ENCODE assay signal across 29 mouse cellular contexts in genomic region chr9:89616946-89617345, GRCm38 (mm10). TPM values are rescaled to one million over a fixed set of nuclear protein-coding genes. Genes with fewer than 3 reads are reported as not detected.
DNase-seq lines count a peak whose midpoint lies in the region; ATAC-seq lines count a peak whose summit lies in the region.
"Had no signal": no experiment of that assay in that cellular context is flagged by ENCODE, and none has a peak within 500 bp of the region (broad histone marks: within the 10 kb centered on the region; RNA-seq: fewer than 3 reads in every experiment).

No protein-coding gene starts in this region.

- peaks cover 18% of the 10 kb centered on the region for H3K27me3 ChIP-seq in intestine, embryonic 14.5 days (replicated peaks; ENCODE audit: control insufficient read depth, insufficient read depth, low read length)
- H3K27me3 ChIP-seq in intestine, embryonic 16.5 days (replicated peaks; ENCODE audit: control insufficient read depth, insufficient read depth, low read length), result no peaks in the 10 kb centered on the region; the same call in 1 of the 2 replicates
- peaks cover 9% of the 10 kb centered on the region for H3K27me3 ChIP-seq in midbrain, embryonic 14.5 days (ENCODE audit: control insufficient read depth, insufficient read depth, low read length)
- no peaks in the 10 kb centered on the region for H3K27me3 ChIP-seq in midbrain, embryonic 16.5 days (ENCODE audit: control insufficient read depth, insufficient read depth, low read depth, low read length)
- H3K27me3 ChIP-seq: CH12.LX; hindbrain, embryonic 15.5 days had no signal

- no peaks in the 10 kb centered on the region for H3K4me1 ChIP-seq in intestine, embryonic 14.5 days (replicated peaks; ENCODE audit: control insufficient read depth, insufficient read depth, low read length)
- no peaks in the 10 kb centered on the region for H3K4me1 ChIP-seq in intestine, embryonic 16.5 days (ENCODE audit: control insufficient read depth, insufficient read depth, low read length)
- H3K4me1 ChIP-seq in midbrain, embryonic 14.5 days (ENCODE audit: control insufficient read depth, insufficient read depth, low read length), result peaks cover 5% of the 10 kb centered on the region; the same call in 1 of the 2 replicates
- H3K4me1 ChIP-seq in midbrain, embryonic 16.5 days (ENCODE audit: control insufficient read depth, insufficient read depth, low read length), result no peaks in the 10 kb centered on the region; the same call in 1 of the 2 replicates
- H3K4me1 ChIP-seq: heart, embryonic 12.5 days; heart, embryonic 15.5 days; intestine, embryonic 15.5 days had no signal

- H3K36me3 ChIP-seq in intestine, embryonic 14.5 days (ENCODE audit: control insufficient read depth, insufficient read depth, low read length), result no peaks in the 10 kb centered on the region
- H3K36me3 ChIP-seq in intestine, embryonic 16.5 days (ENCODE audit: control insufficient read depth, insufficient read depth, low read length), result no peaks in the 10 kb centered on the region
- no peaks in the 10 kb centered on the region for H3K36me3 ChIP-seq in midbrain, embryonic 14.5 days (ENCODE audit: control insufficient read depth, insufficient read depth, low read length)
- H3K36me3 ChIP-seq in midbrain, embryonic 16.5 days (ENCODE audit: control insufficient read depth, insufficient read depth, low read length), result no peaks in the 10 kb centered on the region
- H3K36me3 ChIP-seq: embryonic facial prominence, embryonic 15.5 days; G1E; heart, embryonic 12.5 days; heart, embryonic 15.5 days; hindbrain, embryonic 15.5 days; intestine, embryonic 15.5 days had no signal

- no peak overlapping the region for H3K27ac ChIP-seq in intestine, embryonic 14.5 days (ENCODE audit: low read depth)
- no peak overlapping the region for H3K27ac ChIP-seq in intestine, embryonic 16.5 days (ENCODE audit: low read length)
- H3K27ac ChIP-seq in midbrain, embryonic 14.5 days (replicated peaks; ENCODE audit: low read depth, low read length), result no peak overlapping the region
- no peak overlapping the region for H3K27ac ChIP-seq in midbrain, embryonic 16.5 days (ENCODE audit: low read length)
- H3K27ac ChIP-seq: embryonic facial prominence, embryonic 15.5 days; gastrocnemius, adult 2 months; heart, embryonic 15.5 days; hindbrain, embryonic 15.5 days; intestine, embryonic 15.5 days had no signal

- H3K4me2 ChIP-seq in intestine, embryonic 14.5 days (ENCODE audit: low read length), result no peak overlapping the region
- H3K4me2 ChIP-seq in intestine, embryonic 16.5 days (ENCODE audit: low read depth, low read length), result no peak overlapping the region
- no peak overlapping the region for H3K4me2 ChIP-seq in midbrain, embryonic 14.5 days (ENCODE audit: low read length)
- no peak overlapping the region for H3K4me2 ChIP-seq in midbrain, embryonic 16.5 days (ENCODE audit: low read length)
- H3K4me2 ChIP-seq: embryonic facial prominence, embryonic 15.5 days; heart, embryonic 12.5 days; heart, embryonic 15.5 days; hindbrain, embryonic 15.5 days; intestine, embryonic 15.5 days had no signal

- H3K9ac ChIP-seq in intestine, embryonic 14.5 days (ENCODE audit: low read length), result no peak overlapping the region
- no peak overlapping the region for H3K9ac ChIP-seq in intestine, embryonic 16.5 days (ENCODE audit: low read depth, low read length)
- no peak overlapping the region for H3K9ac ChIP-seq in midbrain, embryonic 14.5 days (replicated peaks; ENCODE audit: low read length)
- H3K9ac ChIP-seq in midbrain, embryonic 16.5 days (ENCODE audit: low read depth, low read length), result no peak overlapping the region
- H3K9ac ChIP-seq: embryonic facial prominence, embryonic 15.5 days; forebrain, postnatal 0 days; heart, embryonic 12.5 days; heart, embryonic 15.5 days; hindbrain, embryonic 15.5 days; intestine, embryonic 15.5 days had no signal

- no peaks in the 10 kb centered on the region for H3K9me3 ChIP-seq in intestine, embryonic 14.5 days (ENCODE audit: control insufficient read depth, low read length)
- H3K9me3 ChIP-seq in intestine, embryonic 16.5 days (ENCODE audit: control insufficient read depth, low read length), result no peaks in the 10 kb centered on the region
- H3K9me3 ChIP-seq in midbrain, embryonic 14.5 days (ENCODE audit: control insufficient read depth, low read length), result no peaks in the 10 kb centered on the region
- H3K9me3 ChIP-seq in midbrain, embryonic 16.5 days (replicated peaks; ENCODE audit: control insufficient read depth, low read length, poor library complexity, severe bottlenecking), result no peaks in the 10 kb centered on the region
- H3K9me3 ChIP-seq: embryonic facial prominence, embryonic 15.5 days; heart, embryonic 12.5 days; heart, embryonic 15.5 days; hindbrain, embryonic 15.5 days; intestine, embryonic 15.5 days had no signal

- H3K4me3 ChIP-seq in intestine, embryonic 14.5 days (ENCODE audit: low read depth, low read length), result no peak overlapping the region
- no peak overlapping the region for H3K4me3 ChIP-seq in intestine, embryonic 16.5 days (ENCODE audit: low read length)
- no peak overlapping the region for H3K4me3 ChIP-seq in midbrain, embryonic 14.5 days (replicated peaks; ENCODE audit: low read depth, low read length)
- no peak overlapping the region for H3K4me3 ChIP-seq in midbrain, embryonic 16.5 days (ENCODE audit: low read depth, low read length)
- H3K4me3 ChIP-seq: embryonic facial prominence, embryonic 15.5 days; gastrocnemius, adult 2 months; heart, embryonic 12.5 days; heart, embryonic 15.5 days; hindbrain, embryonic 15.5 days; intestine, embryonic 15.5 days had no signal

- DNase-seq in heart, adult 11 months, result peak; percentile 75
- no peak for DNase-seq in heart, postnatal 4 days
- no peak for DNase-seq in intestine, embryonic 14.5 days (ENCODE audit: low spot score)
- no peak for DNase-seq in midbrain, embryonic 14.5 days
- no peak for DNase-seq in kidney, adult 8-10 months
- DNase-seq: adrenal gland, postnatal 10 days; adrenal gland, postnatal 36 days; B cell, adult 2 months; cerebellum, adult 18-20 months; cerebellum, adult 9-10 months; cerebellum, postnatal 14 days; forebrain, postnatal 0 days; gastrocnemius, adult 2 months; gastrocnemius, postnatal 14 days; heart, adult 18-20 months; heart, postnatal 10 days; heart, postnatal 36 days had no signal

- ATAC-seq in intestine, embryonic 14.5 days (replicated peaks; ENCODE audit: low FRiP score, low TSS enrichment, low read depth), result 0 out of 2 replicates have a peak, but pooled peaks have one; percentile 15
- no peak for ATAC-seq in intestine, embryonic 16.5 days
- ATAC-seq in midbrain, embryonic 14.5 days (ENCODE audit: low FRiP score, low TSS enrichment), result peak; percentile 29; the same call in 1 of the 2 replicates
- ATAC-seq in midbrain, embryonic 16.5 days, result no peak
- ATAC-seq: forebrain, embryonic 14.5 days; forebrain, postnatal 0 days; intestine, embryonic 15.5 days; Patski had no signal

- WGBS in intestine, embryonic 14.5 days, result 94% methylated on average over 2 of the region's 2 CpGs
- WGBS in intestine, embryonic 16.5 days, result 89% methylated on average over 2 of the region's 2 CpGs
- 97% methylated on average over 2 of the region's 2 CpGs for WGBS in midbrain, embryonic 14.5 days
- WGBS in midbrain, embryonic 16.5 days, result 98% methylated on average over 2 of the region's 2 CpGs

RNA-seq across cellular contexts. Expression of gene Minar1, which starts 6.0 kb away (rescaled TPM):
- total RNA-seq in heart, postnatal 4 days (2021), result under 1 TPM; 0.20 to 0.26 TPM
- polyA plus RNA-seq in intestine, embryonic 14.5 days (2014; fragmentation: Nextera tagmentation; extraction: Ambion mirVana), result 0.12 and 0.15 TPM in 2 replicates
- polyA plus RNA-seq in intestine, embryonic 16.5 days (2015; fragmentation: Nextera tagmentation; extraction: Ambion mirVana), result 0.31 and 0.39 TPM in 2 replicates
- 0.95 and 1.7 TPM in 2 replicates for polyA plus RNA-seq in midbrain, embryonic 14.5 days (2014; fragmentation: Nextera tagmentation; extraction: Ambion mirVana)
- polyA plus RNA-seq in midbrain, embryonic 16.5 days (2015; fragmentation: Nextera tagmentation; extraction: Ambion mirVana), result 2.3 TPM in 2 replicates
- total RNA-seq: heart, adult 18-20 months had no signal
- polyA plus RNA-seq: forebrain, embryonic 11.5 days; G1E; Patski had no signal

Comparison
In these comparisons a context has a peak if more than half of its experiments do, and no peak if none do; other contexts are left out.
1. ATAC-seq: peak in intestine, embryonic 14.5 days (single experiment) and midbrain, embryonic 14.5 days (single experiment); none in intestine, embryonic 16.5 days (single experiment) and midbrain, embryonic 16.5 days (single experiment).